Mouse (Mus musculus) E14TG2a.4 (cell line): ENCODE results near the gene 1700102P08Rik.

ENCODE experiments used
- CTCF ChIP-seq: conservative IDR thresholded peaks from 2 replicates; pipeline ENCODE4 v1.5.1; 2014; ENCODE audit warnings: low read length
- POU5F1 ChIP-seq: IDR thresholded peaks from 2 replicates; pipeline ENCODE4 v1.6.1; 2014; ENCODE audit warnings: low read length, borderline replicate concordance

DNA sequence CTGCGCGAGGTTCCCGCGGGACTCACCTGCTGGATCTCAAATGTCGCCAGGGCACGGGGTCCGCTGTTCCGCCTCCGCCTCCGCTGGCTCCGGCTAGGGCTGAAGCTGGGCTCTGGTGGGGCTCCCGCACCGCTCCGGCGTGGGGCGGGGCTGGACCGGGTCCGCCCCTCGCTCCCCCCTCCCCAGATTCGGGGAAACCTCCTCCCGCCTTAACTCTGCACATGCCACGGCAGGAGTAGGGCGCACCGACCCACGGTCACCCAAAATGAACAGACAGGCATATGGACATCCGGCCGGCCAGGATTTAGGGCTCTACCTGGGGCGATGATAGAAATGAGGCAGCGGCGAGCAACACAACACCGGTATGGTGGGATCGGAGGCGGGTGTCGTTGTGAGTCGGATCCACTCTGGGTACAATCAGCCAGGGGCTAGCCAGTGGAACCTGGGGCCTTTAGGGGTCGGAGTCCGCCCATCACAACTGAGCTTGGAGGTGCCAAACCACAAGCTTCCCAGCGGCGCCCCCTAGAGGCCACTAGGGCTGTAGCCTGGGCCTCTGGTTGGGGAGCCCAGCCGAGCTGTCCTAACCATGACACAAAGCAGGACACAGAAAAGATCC, 59.8 kb downstream of the 1700102P08Rik start:
- peak; percentile 95 for TF ChIP-seq CTCF
- TF ChIP-seq POU5F1 = no peak
